Mouse (Mus musculus) gonadal fat pad, adult 2 months (tissue): Measurements from ENCODE around the gene Esr2. TPM values are rescaled to one million over a fixed set of nuclear protein-coding genes. Genes with fewer than 3 reads are reported as not detected.

Experiments
- DNase-seq: peaks from one replicate; pipeline ENCODE4 v3.0.0-alpha.2; 2012; ENCODE audit warnings: low read depth
- polyA plus RNA-seq: library from polyadenylated mRNA; depleted of rRNA; stranded (reverse); fragments of >200 nt; gene quantifications from 2 replicates; pipeline ENCODE4 v1.2.3, GENCODE M21; 2012; rRNA removed

Gene Esr2
- polyA plus RNA-seq, 1 experiment = 2.9 TPM

- DNase-seq = peak; percentile 85
Measured at GRCm38 (mm10) chr12:76085956-76086905, 90.8 kb downstream of the Esr2 start.

- no peak for DNase-seq
Measured at GRCm38 (mm10) chr12:76085066-76085465, 92.0 kb downstream of the Esr2 start.

- DNase-seq = no peak
Measured at GRCm38 (mm10) chr12:76081557-76082211, 95.4 kb downstream of the Esr2 start.

- peak; percentile 63 for DNase-seq
Measured at GRCm38 (mm10) chr12:76080876-76081556, 96.0 kb downstream of the Esr2 start.

GRCm38 (mm10) chr12:76073981-76074380 lies 103.1 kb downstream of the Esr2 start:
- no peak for DNase-seq

- DNase-seq = no peak
Measured at GRCm38 (mm10) chr12:76073066-76073826, 103.8 kb downstream of the Esr2 start.

GRCm38 (mm10) chr12:76071935-76072849 lies 104.9 kb downstream of the Esr2 start:
- DNase-seq = no peak

Other genes starting within 250 kb of the Esr2 start
- gene Tex21, start 69.5 kb upstream of the Esr2 start, polyA plus RNA-seq = 0.05 and 0.08 TPM in 2 replicates
- 21.5 and 21.8 TPM in 2 replicates for gene Mthfd1, start 78.0 kb upstream of the Esr2 start, polyA plus RNA-seq
- gene Akap5, start 147.6 kb upstream of the Esr2 start, polyA plus RNA-seq = 0.32 and 0.41 TPM in 2 replicates
- gene Zbtb25, start 192.3 kb upstream of the Esr2 start, polyA plus RNA-seq = 8.9 and 10.1 TPM in 2 replicates
- 2.9 and 3.7 TPM in 2 replicates for gene Zbtb1, start 193.0 kb upstream of the Esr2 start, polyA plus RNA-seq
- 30.2 and 45.9 TPM in 2 replicates for gene Hspa2, start 226.9 kb upstream of the Esr2 start, polyA plus RNA-seq
- gene Ppp1r36, start 240.3 kb upstream of the Esr2 start, polyA plus RNA-seq = 4.0 and 5.8 TPM in 2 replicates